Mouse (Mus musculus): ENCODE data around the gene Ctsk. TPM values are rescaled to one million over a fixed set of nuclear protein-coding genes. Genes with fewer than 3 reads are reported as not detected.
"Not testable (repeated sequence)": the region's sequence is repeated elsewhere in the genome, so short reads cannot be mapped to it uniquely, and the experiment has no call there.

Ctsk gene
- polyA plus RNA-seq, 1 experiment from 2014 or later = 2.4 TPM

DNA sequence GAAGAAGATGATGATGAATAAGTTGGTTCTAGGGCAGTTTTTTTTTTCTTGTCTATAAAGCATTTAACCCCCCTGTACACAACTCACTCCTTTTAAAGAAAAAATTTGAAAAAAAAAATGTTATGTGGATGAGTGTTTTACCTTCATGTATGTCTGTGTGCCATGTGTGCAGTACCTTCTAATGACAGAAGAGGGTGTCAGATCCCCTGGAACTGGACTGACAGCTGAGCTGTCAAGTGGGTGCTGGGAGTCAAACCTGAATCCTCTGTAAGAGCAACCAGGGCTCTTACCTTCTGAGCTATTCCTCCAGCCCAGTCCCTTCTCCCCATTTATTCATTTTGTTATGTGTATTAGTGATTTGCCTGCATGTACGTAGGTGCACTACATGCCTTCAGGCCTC, 32.0 kb downstream of the Ctsk start:
- Histone ChIP-seq H3K27ac (ENCODE audit: low read depth, low read length) (no peak overlapping the region), H3K4me3 (ENCODE audit: low read depth, low read length) (no peak overlapping the region), H3K9me3 (ENCODE audit: control insufficient read depth, low read length) (no peaks in the 10 kb centered on the region), H3K27me3 (ENCODE audit: control insufficient read depth, insufficient read depth, low read length) (no peaks in the 10 kb centered on the region), H3K4me1 (ENCODE audit: control insufficient read depth, insufficient read depth, low read length) (no peaks in the 10 kb centered on the region), H3K36me3 (ENCODE audit: control insufficient read depth, insufficient read depth, low read length) (no peaks in the 10 kb centered on the region), H3K4me2 (ENCODE audit: low read depth, low read length) (no peak overlapping the region), H3K9ac (replicated peaks; ENCODE audit: low read depth, low read length) (no peak overlapping the region)
- WGBS = 93% methylated on average over 1 of the region's 1 CpGs
- no peak for ATAC-seq (ENCODE audit: low read depth)

DNA sequence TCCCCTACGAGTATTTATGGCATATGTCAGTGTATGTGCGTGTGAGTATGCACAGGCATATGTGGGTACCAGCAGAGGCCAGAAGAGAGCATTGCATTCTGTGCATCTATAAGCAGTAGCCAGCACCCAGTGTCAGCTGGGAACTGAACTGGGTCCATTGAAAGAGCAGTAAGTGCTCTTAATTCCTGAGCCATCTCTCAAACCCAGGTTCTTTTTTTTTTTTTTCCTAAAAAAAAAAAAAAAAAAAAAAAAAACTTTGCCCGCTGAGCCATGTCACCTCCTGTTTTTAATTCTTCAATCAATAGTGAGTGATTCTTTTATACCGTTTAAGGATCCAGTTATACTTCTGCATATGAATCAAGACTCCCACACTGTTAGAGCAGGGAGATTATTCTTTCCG, 34.3 kb downstream of the Ctsk start:
- no peak for ATAC-seq (ENCODE audit: low read depth)
- Histone ChIP-seq H3K9ac (replicated peaks; ENCODE audit: low read depth, low read length) (no peak overlapping the region), H3K4me3 (ENCODE audit: low read depth, low read length) (no peak overlapping the region)

DNA sequence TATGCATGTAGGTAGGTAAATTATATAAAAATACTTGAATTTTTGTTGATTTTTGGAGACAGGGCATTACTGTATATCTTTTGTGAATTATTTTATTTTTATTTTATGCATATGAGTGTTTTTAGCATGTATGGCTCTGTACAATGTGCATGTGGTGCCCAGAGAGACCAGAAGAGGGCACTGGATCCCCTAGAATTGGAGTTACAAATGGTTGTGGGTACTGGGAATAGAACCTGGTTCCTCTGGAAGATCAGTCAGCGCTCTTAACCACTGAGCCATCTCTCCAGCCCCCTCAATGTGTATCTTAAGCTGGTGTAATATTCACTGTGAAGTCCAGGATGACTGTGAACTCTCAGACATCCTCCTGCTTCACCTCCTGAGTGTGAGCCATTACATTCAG, 35.9 kb downstream of the Ctsk start:
- H3K36me3 ChIP-seq (ENCODE audit: control insufficient read depth, insufficient read depth, low read length) = no peaks in the 10 kb centered on the region
- ATAC-seq (ENCODE audit: low read depth) = no peak
- no peaks in the 10 kb centered on the region for H3K9me3 ChIP-seq (ENCODE audit: control insufficient read depth, low read length)
- no peak overlapping the region for H3K27ac ChIP-seq (ENCODE audit: low read depth, low read length)
- H3K9ac ChIP-seq (replicated peaks; ENCODE audit: low read depth, low read length) = no peak overlapping the region
- no peaks in the 10 kb centered on the region for H3K27me3 ChIP-seq (ENCODE audit: control insufficient read depth, insufficient read depth, low read length)
- no peak overlapping the region for H3K4me3 ChIP-seq (ENCODE audit: low read depth, low read length)
- 93% methylated on average over 1 of the region's 1 CpGs for WGBS
- H3K4me1 ChIP-seq (ENCODE audit: control insufficient read depth, insufficient read depth, low read length) = no peaks in the 10 kb centered on the region
- no peak overlapping the region for H3K4me2 ChIP-seq (ENCODE audit: low read depth, low read length)

More for the DNA sequence above, 34.3 kb downstream of the Ctsk start:
- Histone ChIP-seq H3K4me2 (ENCODE audit: low read depth, low read length) (no peak overlapping the region), H3K9me3 (ENCODE audit: control insufficient read depth, low read length) (no peaks in the 10 kb centered on the region), H3K4me1 (ENCODE audit: control insufficient read depth, insufficient read depth, low read length) (no peaks in the 10 kb centered on the region), H3K27me3 (ENCODE audit: control insufficient read depth, insufficient read depth, low read length) (no peaks in the 10 kb centered on the region), H3K27ac (ENCODE audit: low read depth, low read length) (no peak overlapping the region), H3K36me3 (ENCODE audit: control insufficient read depth, insufficient read depth, low read length) (no peaks in the 10 kb centered on the region)
- 88% methylated on average over 5 of the region's 5 CpGs for WGBS

DNA sequence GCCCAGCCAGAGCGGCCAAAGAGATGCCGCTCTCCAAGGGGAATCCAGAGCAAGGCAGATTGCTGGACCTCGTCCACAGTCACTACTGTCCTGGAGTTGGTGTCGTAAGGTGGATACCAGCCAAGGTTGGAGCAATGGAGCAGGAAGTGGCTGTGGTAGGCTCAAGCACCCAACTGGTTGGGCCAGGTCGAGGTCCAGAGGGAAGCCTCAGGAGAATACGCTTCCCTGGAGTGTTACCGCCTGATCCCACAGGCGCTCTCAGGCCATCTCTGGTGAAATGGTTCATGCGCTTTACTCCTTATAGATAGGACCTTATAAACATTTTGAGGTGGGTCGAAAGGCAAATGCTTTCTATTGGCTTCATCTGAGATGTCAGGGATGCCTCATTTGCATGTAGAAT, 39.9 kb downstream of the Ctsk start:
- Histone ChIP-seq H3K4me3 (ENCODE audit: low read depth, low read length) (no peak overlapping the region), H3K27ac (ENCODE audit: low read depth, low read length) (no peak overlapping the region), H3K9ac (replicated peaks; ENCODE audit: low read depth, low read length) (no peak overlapping the region), H3K4me1 (ENCODE audit: control insufficient read depth, insufficient read depth, low read length) (no peaks in the 10 kb centered on the region), H3K27me3 (ENCODE audit: control insufficient read depth, insufficient read depth, low read length) (no peaks in the 10 kb centered on the region), H3K36me3 (ENCODE audit: control insufficient read depth, insufficient read depth, low read length) (no peaks in the 10 kb centered on the region), H3K4me2 (ENCODE audit: low read depth, low read length) (no peak overlapping the region), H3K9me3 (ENCODE audit: control insufficient read depth, low read length) (no peaks in the 10 kb centered on the region)
- WGBS = 95% methylated on average over 10 of the region's 10 CpGs
- no peak for ATAC-seq (ENCODE audit: low read depth)

DNA sequence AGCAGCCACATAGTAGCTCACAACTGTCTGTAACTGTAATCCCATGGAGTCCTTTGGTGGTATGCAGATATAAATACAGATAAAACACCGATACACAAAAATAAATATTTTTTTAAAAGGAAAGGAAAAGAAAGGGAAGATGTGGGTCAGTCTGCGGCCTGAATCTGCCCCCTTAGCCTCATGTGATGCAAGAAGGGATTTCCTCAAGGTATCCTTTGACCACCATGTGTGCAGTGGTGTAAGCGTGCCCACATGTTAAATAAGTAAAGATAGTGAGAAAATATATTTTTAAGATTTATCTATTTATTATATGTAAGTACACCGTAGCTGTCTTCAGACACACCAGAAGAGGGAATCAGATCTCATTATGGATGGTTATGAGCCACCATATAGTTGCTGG, 40.8 kb downstream of the Ctsk start:
- Histone ChIP-seq H3K27ac (ENCODE audit: low read depth, low read length) (no peak overlapping the region), H3K9ac (replicated peaks; ENCODE audit: low read depth, low read length) (no peak overlapping the region), H3K4me3 (ENCODE audit: low read depth, low read length) (no peak overlapping the region), H3K4me1 (ENCODE audit: control insufficient read depth, insufficient read depth, low read length) (no peaks in the 10 kb centered on the region), H3K9me3 (ENCODE audit: control insufficient read depth, low read length) (no peaks in the 10 kb centered on the region), H3K27me3 (ENCODE audit: control insufficient read depth, insufficient read depth, low read length) (no peaks in the 10 kb centered on the region), H3K4me2 (ENCODE audit: low read depth, low read length) (no peak overlapping the region), H3K36me3 (ENCODE audit: control insufficient read depth, insufficient read depth, low read length) (no peaks in the 10 kb centered on the region)
- 98% methylated on average over 4 of the region's 4 CpGs for WGBS
- no peak for ATAC-seq (ENCODE audit: low read depth)

DNA sequence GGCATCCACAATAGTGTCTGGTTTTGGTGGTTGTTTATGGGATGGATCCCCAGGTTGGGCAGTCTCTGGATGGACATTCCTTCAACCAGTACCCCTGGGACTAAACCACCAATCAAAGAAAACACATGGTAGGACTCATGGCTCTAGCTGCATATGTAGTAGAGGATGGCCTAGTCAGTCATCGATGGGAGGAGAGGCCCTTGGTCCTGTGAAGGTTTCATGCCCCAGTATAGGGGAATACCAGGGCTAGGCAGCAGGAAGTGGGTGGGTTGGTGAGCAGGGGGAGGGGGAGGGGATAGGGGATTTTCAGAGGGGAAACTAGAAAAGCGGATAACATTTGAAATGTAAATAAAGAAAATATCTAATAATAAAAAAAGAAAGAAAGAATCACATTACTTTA, 42.1 kb downstream of the Ctsk start:
- not testable (repeated sequence) for ATAC-seq (ENCODE audit: low read depth); H3K27ac ChIP-seq (ENCODE audit: low read depth, low read length)

DNA sequence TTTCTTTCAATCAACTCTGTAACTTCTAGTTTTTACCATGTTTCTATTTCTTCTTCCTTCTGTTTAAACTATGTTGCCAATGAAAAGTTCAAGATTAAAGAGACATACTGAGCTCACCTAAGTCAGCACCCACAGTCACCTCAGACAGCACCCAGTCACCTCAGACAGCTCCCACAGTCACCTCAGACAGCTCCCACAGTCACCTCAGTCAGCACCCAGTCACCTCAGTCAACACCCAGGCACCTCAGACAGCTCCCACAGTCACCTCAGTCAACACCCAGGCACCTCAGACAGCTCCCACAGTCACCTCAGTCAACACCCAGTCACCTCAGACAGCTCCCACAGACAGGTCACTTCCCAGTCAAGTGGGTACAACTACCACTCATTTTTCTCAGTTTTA, 43.1 kb downstream of the Ctsk start:
- H3K9ac ChIP-seq (replicated peaks; ENCODE audit: low read depth, low read length) = no peak overlapping the region
- ATAC-seq (ENCODE audit: low read depth) = no peak
- no peaks in the 10 kb centered on the region for H3K9me3 ChIP-seq (ENCODE audit: control insufficient read depth, low read length)
- no peak overlapping the region for H3K4me3 ChIP-seq (ENCODE audit: low read depth, low read length)
- H3K27ac ChIP-seq (ENCODE audit: low read depth, low read length) = no peak overlapping the region
- no peaks in the 10 kb centered on the region for H3K36me3 ChIP-seq (ENCODE audit: control insufficient read depth, insufficient read depth, low read length)
- no peaks in the 10 kb centered on the region for H3K27me3 ChIP-seq (ENCODE audit: control insufficient read depth, insufficient read depth, low read length)
- no peaks in the 10 kb centered on the region for H3K4me1 ChIP-seq (ENCODE audit: control insufficient read depth, insufficient read depth, low read length)
- no peak overlapping the region for H3K4me2 ChIP-seq (ENCODE audit: low read depth, low read length)

More for the DNA sequence above, 42.1 kb downstream of the Ctsk start:
- WGBS = 90% methylated on average over 2 of the region's 2 CpGs
- not testable (repeated sequence) for H3K9ac ChIP-seq (replicated peaks; ENCODE audit: low read depth, low read length); H3K27me3 ChIP-seq (ENCODE audit: control insufficient read depth, insufficient read depth, low read length); H3K4me2 ChIP-seq (ENCODE audit: low read depth, low read length); H3K4me1 ChIP-seq (ENCODE audit: control insufficient read depth, insufficient read depth, low read length); H3K4me3 ChIP-seq (ENCODE audit: low read depth, low read length); H3K36me3 ChIP-seq (ENCODE audit: control insufficient read depth, insufficient read depth, low read length); H3K9me3 ChIP-seq (ENCODE audit: control insufficient read depth, low read length)

DNA sequence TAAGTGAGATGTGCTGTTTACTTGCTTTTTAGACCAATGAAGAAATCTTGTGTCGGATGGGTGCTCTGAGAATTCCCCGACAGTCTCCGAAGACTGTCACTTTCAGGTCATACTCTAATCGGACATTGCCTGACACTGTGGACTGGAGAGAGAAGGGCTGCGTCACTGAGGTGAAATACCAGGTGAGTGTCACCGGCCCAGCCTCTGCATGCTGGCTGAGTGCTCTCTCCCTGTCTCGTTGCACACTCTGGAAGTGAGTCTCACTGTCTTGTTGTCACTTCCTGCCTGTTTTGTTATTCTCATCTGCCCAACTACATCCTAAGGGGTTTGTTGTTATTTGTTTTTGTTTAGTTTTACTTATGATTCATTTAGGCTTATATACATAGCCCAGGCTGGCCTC, 43.9 kb downstream of the Ctsk start:
- WGBS = 81% methylated on average over 7 of the region's 7 CpGs
- Histone ChIP-seq H3K9me3 (ENCODE audit: control insufficient read depth, low read length) (no peaks in the 10 kb centered on the region), H3K27me3 (ENCODE audit: control insufficient read depth, insufficient read depth, low read length) (no peaks in the 10 kb centered on the region), H3K4me1 (ENCODE audit: control insufficient read depth, insufficient read depth, low read length) (no peaks in the 10 kb centered on the region), H3K36me3 (ENCODE audit: control insufficient read depth, insufficient read depth, low read length) (no peaks in the 10 kb centered on the region), H3K27ac (ENCODE audit: low read depth, low read length) (no peak overlapping the region), H3K4me2 (ENCODE audit: low read depth, low read length) (no peak overlapping the region), H3K9ac (replicated peaks; ENCODE audit: low read depth, low read length) (no peak overlapping the region), H3K4me3 (ENCODE audit: low read depth, low read length) (no peak overlapping the region)
- ATAC-seq (ENCODE audit: low read depth) = no peak

DNA sequence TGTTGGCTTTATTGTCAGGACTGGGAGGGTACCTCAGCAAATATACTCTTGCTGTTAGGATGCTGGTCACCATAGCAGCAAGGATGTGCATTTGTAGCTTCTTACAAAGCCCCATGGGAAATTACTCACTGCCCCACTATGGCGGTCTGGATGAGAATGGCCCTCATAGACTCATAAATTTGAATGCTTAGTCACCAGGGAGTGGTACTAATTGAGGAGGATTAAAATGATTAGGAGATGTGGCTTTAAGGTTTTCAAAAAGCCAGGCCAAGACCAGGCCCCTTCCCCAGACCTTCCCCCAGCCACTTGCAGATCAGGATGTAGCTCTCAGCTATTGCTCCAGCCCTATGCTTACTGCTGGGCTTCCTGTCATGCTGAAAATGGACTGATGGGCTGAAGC, 51.1 kb downstream of the Ctsk start:
- Histone ChIP-seq H3K9me3 (ENCODE audit: control insufficient read depth, low read length) (no peaks in the 10 kb centered on the region), H3K27ac (ENCODE audit: low read depth, low read length) (no peak overlapping the region), H3K36me3 (ENCODE audit: control insufficient read depth, insufficient read depth, low read length) (no peaks in the 10 kb centered on the region), H3K9ac (replicated peaks; ENCODE audit: low read depth, low read length) (no peak overlapping the region), H3K4me1 (ENCODE audit: control insufficient read depth, insufficient read depth, low read length) (no peaks in the 10 kb centered on the region), H3K27me3 (ENCODE audit: control insufficient read depth, insufficient read depth, low read length) (no peaks in the 10 kb centered on the region), H3K4me3 (ENCODE audit: low read depth, low read length) (no peak overlapping the region), H3K4me2 (ENCODE audit: low read depth, low read length) (no peak overlapping the region)
- ATAC-seq (ENCODE audit: low read depth) = no peak
- WGBS = 26% methylated on average over 1 of the region's 1 CpGs

DNA sequence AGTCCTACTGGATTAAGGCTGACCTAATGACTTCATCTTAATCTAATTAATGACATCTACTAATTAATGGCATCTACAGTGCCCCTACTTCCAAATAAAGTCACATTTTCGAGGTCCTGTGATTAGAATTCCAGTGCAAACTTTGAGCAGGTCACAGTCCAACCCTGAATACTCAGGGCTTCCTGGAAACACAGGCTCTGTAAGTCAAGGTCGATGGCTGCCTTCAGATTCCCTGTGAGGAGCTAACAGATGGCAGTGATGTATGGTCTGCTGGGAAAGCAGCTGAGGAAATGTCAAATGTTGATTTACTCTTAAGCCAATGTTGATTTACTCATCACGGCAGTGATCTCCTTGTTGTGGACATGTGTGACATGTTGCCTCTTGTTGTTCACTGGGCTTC, 54.9 kb downstream of the Ctsk start:
- H3K4me2 ChIP-seq (ENCODE audit: low read depth, low read length) = no peak overlapping the region
- no peaks in the 10 kb centered on the region for H3K27me3 ChIP-seq (ENCODE audit: control insufficient read depth, insufficient read depth, low read length)
- WGBS = 59% methylated on average over 3 of the region's 3 CpGs
- ATAC-seq (ENCODE audit: low read depth) = no peak
- H3K9me3 ChIP-seq (ENCODE audit: control insufficient read depth, low read length) = no peaks in the 10 kb centered on the region
- no peaks in the 10 kb centered on the region for H3K4me1 ChIP-seq (ENCODE audit: control insufficient read depth, insufficient read depth, low read length)
- H3K36me3 ChIP-seq (ENCODE audit: control insufficient read depth, insufficient read depth, low read length) = no peaks in the 10 kb centered on the region
- H3K9ac ChIP-seq (replicated peaks; ENCODE audit: low read depth, low read length) = no peak overlapping the region
- no peak overlapping the region for H3K4me3 ChIP-seq (ENCODE audit: low read depth, low read length)
- no peak overlapping the region for H3K27ac ChIP-seq (ENCODE audit: low read depth, low read length)

Data from neural tube, embryonic 14.5 days (tissue).